Mouse (Mus musculus) C2C12 (cell line): Measurements from ENCODE around the gene Qprt. TPM values are rescaled to one million over a fixed set of nuclear protein-coding genes. Genes with fewer than 3 reads are reported as not detected.

ENCODE experiments used
- H3K27me3 ChIP-seq: one replicate; pipeline ENCODE4 v1.6.1; 2011; ENCODE audit not compliant: control insufficient read depth, insufficient read depth, insufficient read length
- H3K36me3 ChIP-seq: one replicate; pipeline ENCODE4 v1.6.1; 2011; ENCODE audit not compliant: control insufficient read depth, insufficient read depth
- H3K4me3 ChIP-seq: one replicate; pipeline ENCODE4 v1.5.1; 2011; ENCODE audit warnings: mild to moderate bottlenecking, control low read depth; ENCODE audit not compliant: poor library complexity, insufficient read depth, severe bottlenecking
- H3K79me2 ChIP-seq: one replicate; pipeline ENCODE4 v1.6.1; 2011; ENCODE audit not compliant: control insufficient read depth, insufficient read depth
- H3K79me3 ChIP-seq: one replicate; pipeline ENCODE4 v1.6.1; 2011; ENCODE audit warnings: low read depth, control low read depth
- H3ac ChIP-seq: one replicate; pipeline ENCODE3; 2011; ENCODE audit warnings: low read depth; ENCODE audit not compliant: control insufficient read depth, insufficient read length
- CEBPB ChIP-seq: IDR thresholded peaks from one replicate; pipeline ENCODE4 v1.6.1; 2011; ENCODE audit warnings: low read depth, mild to moderate bottlenecking, control low read depth, moderate library complexity
- CTCF ChIP-seq: IDR thresholded peaks from one replicate; pipeline ENCODE4 v1.5.1; 2011; ENCODE audit not compliant: control insufficient read depth, insufficient read depth, insufficient read length
- FOSL1 ChIP-seq: IDR thresholded peaks from one replicate; pipeline ENCODE4 v1.8.0; 2011; ENCODE audit warnings: mild to moderate bottlenecking, low read length; ENCODE audit not compliant: poor library complexity, insufficient read depth, severe bottlenecking
- MAX ChIP-seq: IDR thresholded peaks from one replicate; pipeline ENCODE4 v1.6.1; 2011; ENCODE audit warnings: mild to moderate bottlenecking, control low read depth
- MYOD1 ChIP-seq: IDR thresholded peaks from one replicate; pipeline ENCODE4 v1.6.1; 2011; ENCODE audit warnings: low read depth; ENCODE audit not compliant: control insufficient read depth, insufficient read length
- MYOG ChIP-seq: IDR thresholded peaks from one replicate; pipeline ENCODE4 v1.6.1; 2011; ENCODE audit not compliant: control insufficient read depth, insufficient read length; ENCODE audit errors: extremely low read depth
- USF1 ChIP-seq: IDR thresholded peaks from one replicate; pipeline ENCODE4 v1.6.1; 2011; ENCODE audit warnings: low read depth, mild to moderate bottlenecking, control low read depth, moderate library complexity
- polyA plus RNA-seq: library from polyadenylated mRNA; unstranded; fragments of >200 nt; fragmentation: generic; extraction: Trizol; gene quantifications from one replicate; pipeline ENCODE4 v1.2.1, GENCODE M21; 2012; ENCODE audit warnings: missing spikeins

Qprt gene
- polyA plus RNA-seq, 1 experiment: not detected

DNA sequence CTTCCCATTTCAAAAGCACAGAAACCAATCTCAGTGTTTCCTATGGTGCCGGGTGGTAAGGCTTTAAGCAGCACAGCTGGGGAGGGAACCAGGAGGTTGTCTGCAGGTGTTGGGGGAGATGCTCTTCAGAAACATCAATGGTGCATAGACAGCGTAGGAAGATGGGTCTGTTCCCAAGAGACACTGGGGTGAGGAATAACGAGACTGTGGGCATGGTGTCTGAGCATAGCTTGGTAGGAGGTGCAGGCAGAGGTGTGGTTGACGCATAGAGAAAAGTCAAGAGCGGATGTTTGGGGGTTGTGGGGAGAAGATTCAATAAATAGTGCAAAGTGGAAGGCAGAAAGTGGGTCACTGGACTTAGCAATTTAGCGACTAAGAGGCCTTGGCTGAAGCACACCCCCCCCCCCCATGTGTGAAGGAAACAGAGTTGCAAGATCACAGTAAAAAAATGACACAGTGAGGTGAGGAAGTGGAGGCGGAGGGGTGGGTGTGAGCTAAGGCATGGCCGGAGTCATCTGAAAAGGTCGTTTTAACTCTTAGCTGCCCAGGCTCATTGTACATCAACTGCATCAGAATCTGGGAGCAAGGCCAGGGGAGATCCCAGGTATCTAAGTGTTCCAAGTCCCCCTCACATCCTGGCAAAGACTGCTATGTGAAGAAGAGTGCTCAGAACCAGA lies 9.0 kb downstream of the Qprt start:
- H3K79me2 ChIP-seq: no peaks in the 10 kb centered on the region
- H3K79me3 ChIP-seq: no peaks in the 10 kb centered on the region
- TF ChIP-seq FOSL1 (no peak), MYOD1 (no peak), CEBPB (no peak), MAX (no peak), CTCF (no peak), MYOG (no peak), USF1 (no peak)
- no peaks in the 10 kb centered on the region for H3K36me3 ChIP-seq
- H3K27me3 ChIP-seq: peaks cover 8% of the 10 kb centered on the region
- no peak overlapping the region for H3ac ChIP-seq
- no peak overlapping the region for H3K4me3 ChIP-seq

DNA sequence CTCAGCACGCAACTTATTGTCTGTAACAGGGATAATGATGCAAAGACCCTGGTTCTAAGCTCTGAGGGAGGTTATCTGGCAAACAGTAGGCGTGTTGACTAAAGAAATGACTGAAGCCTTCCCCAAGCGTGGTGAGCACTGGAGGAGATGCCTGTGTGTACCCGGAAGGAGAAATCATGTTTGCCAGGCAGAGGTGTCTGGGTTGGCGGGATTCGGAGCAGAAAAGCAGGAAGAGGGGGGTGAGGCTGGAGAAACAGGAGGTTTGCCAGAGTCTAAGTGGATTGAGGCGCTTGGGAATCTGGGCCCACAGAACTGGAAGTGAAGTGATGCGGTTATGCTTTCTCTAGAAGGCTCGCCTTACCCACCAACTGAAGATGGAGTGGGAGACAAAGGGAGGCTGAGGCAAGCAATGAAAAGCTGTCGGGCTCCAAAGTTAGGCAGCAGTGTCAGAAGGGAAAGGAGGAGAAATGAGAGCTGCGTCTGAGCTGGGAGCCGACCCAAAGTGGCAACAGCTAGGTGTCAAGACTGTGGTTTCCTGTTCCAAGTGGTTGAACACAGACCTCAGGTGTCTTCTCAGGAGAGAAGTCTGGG lies 9.7 kb downstream of the Qprt start:
- H3ac ChIP-seq: no peak overlapping the region
- no peaks in the 10 kb centered on the region for H3K79me2 ChIP-seq
- peaks cover 8% of the 10 kb centered on the region for H3K27me3 ChIP-seq
- H3K36me3 ChIP-seq: no peaks in the 10 kb centered on the region
- no peak for TF ChIP-seq FOSL1
- no peak for TF ChIP-seq MYOG
- no peaks in the 10 kb centered on the region for H3K79me3 ChIP-seq
- H3K4me3 ChIP-seq: no peak overlapping the region

DNA sequence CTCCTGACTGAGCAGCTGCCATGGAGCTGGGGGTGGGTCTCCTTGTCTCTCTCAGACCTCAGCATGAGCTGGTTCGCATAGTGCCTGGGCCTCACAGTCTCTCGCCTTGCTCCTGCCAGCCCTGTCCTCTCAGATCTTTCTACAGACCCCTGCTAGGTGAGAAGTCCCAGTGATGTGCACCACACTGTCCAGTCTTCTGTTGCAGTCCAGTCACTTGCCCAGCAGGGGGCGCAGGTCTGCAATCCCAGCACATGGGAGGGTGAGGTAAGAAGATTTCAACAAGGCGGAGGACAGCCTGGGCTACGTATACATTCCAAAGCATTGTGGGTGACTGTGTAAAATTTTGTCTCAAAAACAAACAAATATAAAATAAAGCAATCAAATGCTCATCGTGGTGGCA lies 10.6 kb downstream of the Qprt start:
- Histone ChIP-seq H3K27me3 (peaks cover 8% of the 10 kb centered on the region), H3ac (no peak overlapping the region), H3K36me3 (no peaks in the 10 kb centered on the region), H3K79me2 (no peaks in the 10 kb centered on the region), H3K79me3 (no peaks in the 10 kb centered on the region), H3K4me3 (no peak overlapping the region)
- TF ChIP-seq CTCF (peak; percentile 67), USF1 (no peak), MAX (no peak), FOSL1 (no peak), CEBPB (no peak), MYOD1 (no peak)

DNA sequence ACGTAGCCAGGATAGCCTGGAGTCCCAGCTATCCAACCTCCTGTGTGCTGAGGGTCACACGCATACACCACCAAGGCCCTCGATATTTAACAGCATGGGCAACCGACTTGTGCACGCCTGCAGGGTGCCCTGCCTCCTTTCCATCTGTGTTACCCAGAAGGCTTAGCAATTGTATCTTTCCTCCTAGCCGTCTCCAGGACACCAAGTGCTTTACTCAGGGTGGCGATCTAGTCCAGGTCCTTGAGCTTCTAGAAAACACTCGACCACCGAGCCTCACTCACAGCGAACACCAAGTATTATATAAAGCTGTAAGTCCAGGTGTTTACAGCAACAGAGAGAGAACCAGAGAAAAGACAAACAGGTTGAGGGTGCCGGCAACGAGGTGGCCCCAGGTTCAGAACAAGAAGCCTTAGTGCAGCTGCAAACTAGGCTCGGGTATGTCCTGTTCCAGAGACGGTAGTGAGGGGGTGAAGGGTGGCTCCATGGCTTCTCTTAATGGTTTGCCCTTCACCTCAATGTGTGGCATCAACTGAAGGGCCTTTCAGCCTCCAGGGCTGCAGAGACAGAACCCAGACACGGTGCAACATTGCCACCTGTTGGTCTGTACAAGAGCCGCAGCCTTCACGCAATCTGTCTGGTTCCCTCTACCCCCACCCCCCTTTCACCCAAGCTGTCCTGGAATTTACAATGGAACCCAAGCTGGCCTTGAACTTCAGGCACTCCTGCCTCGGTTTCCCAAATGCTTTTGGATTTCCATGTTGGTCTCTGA lies 11.6 kb downstream of the Qprt start:
- TF ChIP-seq CEBPB (no peak), FOSL1 (no peak), USF1 (no peak), CTCF (peak; percentile 93)
- Histone ChIP-seq H3K79me2 (no peaks in the 10 kb centered on the region), H3K79me3 (no peaks in the 10 kb centered on the region), H3K36me3 (no peaks in the 10 kb centered on the region), H3K27me3 (peaks cover 8% of the 10 kb centered on the region), H3ac (no peak overlapping the region), H3K4me3 (no peak overlapping the region)

DNA sequence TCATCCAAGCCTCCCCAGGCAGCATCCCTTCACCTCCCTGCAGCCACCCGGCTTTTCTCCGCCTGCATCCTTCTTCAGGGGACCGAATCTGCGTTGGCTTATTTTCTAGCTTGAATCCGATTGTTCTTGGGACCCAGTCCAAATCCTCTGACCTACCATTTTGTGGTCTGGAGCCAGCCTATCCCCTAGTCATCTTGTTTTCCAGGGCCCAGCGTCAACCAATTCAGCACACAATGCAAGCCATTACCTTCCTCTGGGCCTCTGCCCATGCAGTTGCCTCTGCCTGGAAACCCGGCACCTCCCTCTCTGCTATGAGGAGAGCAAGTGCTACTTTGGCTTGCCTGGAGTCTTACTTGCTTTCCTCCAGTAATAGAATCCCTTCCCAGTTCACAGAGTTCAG lies 16.5 kb downstream of the Qprt start:
- no peak overlapping the region for H3K4me3 ChIP-seq
- H3ac ChIP-seq: no peak overlapping the region
- TF ChIP-seq MYOD1 (no peak), CEBPB (no peak), MYOG (no peak), CTCF (no peak), FOSL1 (no peak), USF1 (no peak), MAX (no peak)
- H3K36me3 ChIP-seq: no peaks in the 10 kb centered on the region
- no peaks in the 10 kb centered on the region for H3K79me3 ChIP-seq
- peaks cover 8% of the 10 kb centered on the region for H3K27me3 ChIP-seq
- no peaks in the 10 kb centered on the region for H3K79me2 ChIP-seq
